Mouse (Mus musculus) liver, embryonic 14.5 days (tissue): Measurements from ENCODE around the gene Ubash3b. TPM values are rescaled to one million over a fixed set of nuclear protein-coding genes. Genes with fewer than 3 reads are reported as not detected.

Experiments used
- ATAC-seq: fragments of 200-750 bp; cut with Nextera tagmentation; 2 replicates; pipeline ENCODE4 v1.8.0; 2017; ENCODE audit warnings: moderate number of reproducible peaks, mild to moderate bottlenecking, moderate library complexity; ENCODE audit not compliant: insufficient read depth
- DNase-seq, 3 experiments: peaks; one replicate each; pipeline ENCODE4 v3.0.0-alpha.2; 2012 to 2013; ENCODE audit warnings: low read depth in 3 of 3, low spot score in 3 of 3
- H3K27ac ChIP-seq: fragments of 300-500 bp; sonication (generic); 2 replicates; pipeline ENCODE4 v1.5.1; 2014; ENCODE audit warnings: moderate library complexity, mild to moderate bottlenecking, control low read depth, inconsistent platforms
- H3K27me3 ChIP-seq: fragments of 300-500 bp; sonication (generic); 2 replicates; pipeline ENCODE4 v1.6.1; 2014; ENCODE audit warnings: mild to moderate bottlenecking, low read length, moderate library complexity; ENCODE audit not compliant: control insufficient read depth, insufficient read depth
- H3K36me3 ChIP-seq: fragments of 300-500 bp; sonication (generic); replicated peaks from 2 replicates; pipeline ENCODE4 v1.6.1; 2014; ENCODE audit warnings: low read depth; ENCODE audit not compliant: control insufficient read depth, insufficient read depth
- H3K4me1 ChIP-seq, 2 experiments: fragments of 200-500 bp in 1 of 2; fragments of 300-500 bp in 1 of 2; sonication (generic) in 1 of 2; replicated peaks; 2 replicates each; pipeline ENCODE4 v1.6.1; 2012 to 2014; ENCODE audit warnings: antibody characterized with exemption in 1 of 2, inconsistent platforms in 1 of 2, low read length in 1 of 2; ENCODE audit not compliant: control insufficient read depth in 2 of 2, insufficient read depth in 2 of 2
- H3K4me2 ChIP-seq: fragments of 300-500 bp; sonication (generic); 2 replicates; pipeline ENCODE4 v1.6.1; 2014; ENCODE audit warnings: low read depth, mild to moderate bottlenecking, control low read depth, moderate library complexity
- H3K4me3 ChIP-seq, 2 experiments: fragments of 200-500 bp in 1 of 2; fragments of 300-500 bp in 1 of 2; sonication (generic) in 1 of 2; 2 replicates each; pipeline ENCODE4 v1.5.1; 2012 to 2014; ENCODE audit warnings: low read depth in 2 of 2, low read length in 2 of 2, mild to moderate bottlenecking in 2 of 2, control low read depth in 1 of 2, inconsistent platforms in 1 of 2, moderate library complexity in 1 of 2; ENCODE audit not compliant: insufficient read depth in 1 of 2
- H3K9ac ChIP-seq: fragments of 300-500 bp; sonication (generic); replicated peaks from 2 replicates; pipeline ENCODE4 v1.6.1; 2014; ENCODE audit warnings: mild to moderate bottlenecking, control low read depth, moderate library complexity
- H3K9me3 ChIP-seq: fragments of 300-500 bp; sonication (generic); 2 replicates; pipeline ENCODE4 v1.6.1; 2016; ENCODE audit warnings: low read length, mixed read lengths; ENCODE audit not compliant: control insufficient read depth
- CTCF ChIP-seq: IDR thresholded peaks from 2 replicates; pipeline ENCODE4 v1.5.1; 2016; ENCODE audit warnings: antibody characterized with exemption, low read depth, control low read depth
- EP300 ChIP-seq: IDR thresholded peaks from 2 replicates; pipeline ENCODE4 v1.6.1; 2016; ENCODE audit warnings: antibody characterized with exemption, low read depth
- WGBS: fragments of 180-500 bp; shearing (Covaris S2); extraction: QIAGEN DNeasy Blood & Tissue Kit; methylation state at CpG from one replicate; pipeline ENCODE4 v1.1.7; 2014; ENCODE audit not compliant: insufficient replicate concordance; 5-methylcytosine and 5-hydroxymethylcytosine counted together
- polyA plus RNA-seq, 2 experiments: library from polyadenylated mRNA; depleted of rRNA in 1 of 2; stranded (reverse) in 1 of 2; unstranded in 1 of 2; fragments of >200 nt; fragmentation: Nextera tagmentation in 1 of 2; extraction: Ambion mirVana in 1 of 2; gene quantifications; 2 replicates each; pipeline versions ENCODE4 v1.2.1 to v1.2.3; 2012 to 2014

Ubash3b gene
- polyA plus RNA-seq, 2 experiments = 3.5 to 5.9 TPM

DNA sequence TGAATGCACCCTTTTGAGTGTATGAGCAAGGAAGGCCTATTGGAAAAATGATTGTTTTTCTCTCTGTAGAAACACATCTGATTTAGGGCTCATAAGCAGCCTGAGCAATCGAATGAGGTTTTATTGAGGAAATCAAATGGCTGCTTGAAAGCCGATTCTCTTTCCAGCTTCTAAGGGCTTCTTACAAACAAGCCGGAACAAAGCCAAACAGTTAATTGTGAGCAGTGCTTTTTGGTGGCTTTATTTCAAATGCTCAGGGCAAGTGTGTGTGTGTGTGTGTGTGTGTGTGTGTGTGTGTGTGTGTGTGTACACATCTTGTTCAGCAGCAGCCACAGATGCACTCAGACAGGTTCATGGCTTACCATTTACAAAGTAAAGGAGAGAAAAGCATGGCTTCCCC is 200.1 kb downstream of the Ubash3b start:
- 58% methylated on average over 3 of the region's 3 CpGs for WGBS
- DNase-seq = no peak
- Histone ChIP-seq H3K9me3 (no peaks in the 10 kb centered on the region), H3K4me3 (no peak overlapping the region), H3K4me1 (no peaks in the 10 kb centered on the region), H3K9ac (no peak overlapping the region), H3K27ac (no peak overlapping the region), H3K27me3 (peaks cover 22% of the 10 kb centered on the region), H3K4me2 (no peak overlapping the region), H3K36me3 (no peaks in the 10 kb centered on the region)
- ATAC-seq = no peak
- TF ChIP-seq CTCF = no peak
- no peak for TF ChIP-seq EP300

Other genes starting within 250 kb of the Ubash3b start
- 0.01 and 0.04 TPM in 2 replicates for gene Jhy, start 197.6 kb downstream of the Ubash3b start, polyA plus RNA-seq (2012; rRNA removed)
- 0.08 TPM in 1 of 2 replicates, not detected in the other for gene Jhy, start 197.6 kb downstream of the Ubash3b start, polyA plus RNA-seq (2014; fragmentation: Nextera tagmentation; extraction: Ambion mirVana)
- gene Crtam, start 157.1 kb downstream of the Ubash3b start, polyA plus RNA-seq (2012; rRNA removed) = 0.04 and 0.06 TPM in 2 replicates
- gene Crtam, start 157.1 kb downstream of the Ubash3b start, polyA plus RNA-seq (2014; fragmentation: Nextera tagmentation; extraction: Ambion mirVana) = not detected in 2 replicates